Mouse (Mus musculus) mesoderm, embryonic 11.5 days (tissue): ENCODE data around the gene Ush2a.
A peak's percentile ranks its signal among the peaks of the same experiment; 100 is the strongest.

ENCODE experiments used
- DNase-seq: peaks from one replicate; pipeline ENCODE4 v3.0.0-alpha.2; 2012; ENCODE audit warnings: low read depth, low spot score

Gene Ush2a

DNA sequence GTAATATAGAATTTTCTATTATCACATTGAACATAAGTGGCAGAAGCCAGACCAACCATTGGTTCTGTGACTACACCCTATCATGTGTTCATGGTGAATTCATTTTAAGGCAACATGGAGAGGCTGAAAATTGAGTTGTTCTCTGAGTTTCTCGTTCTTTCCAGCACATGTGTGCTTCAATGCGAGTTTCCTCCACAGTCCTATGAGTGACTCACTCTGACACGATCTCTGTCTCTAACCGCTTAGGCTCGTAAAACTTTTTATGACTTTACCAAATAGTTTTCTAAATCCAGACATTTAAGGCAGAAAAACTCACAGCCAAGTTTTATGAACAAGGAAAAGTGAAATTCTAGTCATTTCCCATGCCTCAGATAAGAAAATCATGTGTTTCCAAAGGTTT, 597.9 kb downstream of the Ush2a start:
- DNase-seq, result no peak

DNA sequence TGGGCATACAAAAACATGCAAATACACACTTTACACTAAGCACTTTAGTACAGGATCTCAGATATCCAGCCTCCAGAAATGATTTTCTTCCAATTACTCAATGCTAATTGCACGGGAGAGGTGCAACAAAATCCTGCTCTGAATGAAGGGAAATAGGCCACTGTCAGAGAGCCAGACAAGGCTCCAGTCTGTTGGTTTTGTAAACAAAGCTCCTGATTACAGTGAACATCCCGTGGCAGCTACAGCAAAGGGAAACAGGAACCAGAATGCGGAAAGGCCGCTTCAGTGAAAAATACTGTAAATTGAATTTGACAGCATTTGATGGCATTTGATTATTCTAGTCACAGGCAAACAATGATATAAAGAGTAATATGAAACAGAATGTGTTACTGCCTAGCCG, 604.1 kb downstream of the Ush2a start:
- DNase-seq, result no peak

DNA sequence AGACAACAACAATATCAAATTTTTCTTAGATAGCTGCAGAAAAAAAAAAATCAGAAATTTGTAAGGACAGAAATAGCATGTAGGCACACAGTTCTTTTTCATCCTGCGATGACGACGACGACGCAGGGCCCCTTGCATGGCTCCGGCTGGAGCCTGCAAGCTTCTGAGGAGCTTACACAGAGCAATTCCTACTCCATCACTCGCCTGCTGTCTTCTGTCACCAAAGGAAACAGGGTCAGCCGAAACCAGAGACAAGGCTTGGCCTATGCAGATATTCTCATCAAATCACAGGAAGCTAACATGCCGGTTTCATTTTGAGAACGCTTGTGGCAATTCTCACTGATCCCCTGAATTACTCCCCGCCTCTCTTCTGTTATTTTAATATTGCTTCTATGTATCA, 604.7 kb downstream of the Ush2a start:
- no peak for DNase-seq

DNA sequence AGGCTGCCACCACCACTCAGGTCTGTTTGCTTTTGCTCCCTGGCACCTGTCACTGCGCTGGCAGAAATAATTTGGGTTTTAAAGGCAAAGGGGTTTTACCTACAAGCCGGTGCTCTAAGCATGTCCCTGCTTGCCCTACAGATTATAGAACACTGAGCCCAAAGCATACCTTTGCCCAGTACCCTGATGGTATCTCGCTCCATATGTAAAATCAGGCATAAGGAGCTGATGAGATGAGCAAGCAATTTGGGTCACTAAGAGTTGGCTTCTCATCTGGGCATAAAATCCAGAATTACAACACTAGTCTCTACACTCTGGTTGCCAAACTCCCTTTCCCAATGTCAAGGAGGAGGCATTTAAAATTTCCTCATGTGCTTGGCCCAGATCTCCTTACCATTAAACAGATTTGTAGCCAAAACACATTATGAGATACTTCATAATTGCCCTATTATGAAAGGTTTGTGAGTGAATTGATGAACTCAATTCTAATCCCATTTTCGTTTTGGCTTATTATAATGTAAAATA, 616.8 kb downstream of the Ush2a start:
- no peak for DNase-seq

DNA sequence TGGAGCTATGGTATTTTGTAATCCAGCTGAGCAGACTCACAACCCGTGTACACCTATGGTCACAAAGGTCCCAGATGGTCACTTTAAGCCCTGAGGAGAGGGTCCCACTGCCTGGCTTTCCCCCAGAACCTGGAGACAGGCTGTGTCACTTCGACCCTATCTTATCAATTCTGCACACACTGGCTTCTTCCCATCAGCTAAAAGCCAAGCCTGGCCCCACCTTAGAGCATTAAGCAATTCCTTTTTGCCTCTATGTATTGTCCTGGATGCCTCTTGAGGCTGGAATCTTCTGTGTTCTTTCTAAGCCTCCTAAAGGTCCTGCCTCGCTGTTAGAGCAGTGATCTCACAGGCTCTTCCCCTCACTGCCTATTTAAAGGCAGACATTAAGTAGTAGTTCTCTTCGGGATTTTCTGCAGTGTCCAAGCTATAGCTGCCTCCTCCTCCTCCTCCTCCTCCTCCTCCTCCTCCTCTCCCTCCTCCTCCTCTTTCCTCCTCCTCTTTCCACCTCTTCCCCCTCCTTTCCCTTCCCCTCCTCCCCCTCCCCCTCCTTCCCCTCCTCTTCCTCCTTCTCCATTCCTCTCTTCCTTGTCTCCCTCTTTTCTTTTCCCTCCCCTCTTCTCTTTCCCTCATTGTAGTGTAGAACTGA, 635.2 kb downstream of the Ush2a start:
- no peak for DNase-seq

DNA sequence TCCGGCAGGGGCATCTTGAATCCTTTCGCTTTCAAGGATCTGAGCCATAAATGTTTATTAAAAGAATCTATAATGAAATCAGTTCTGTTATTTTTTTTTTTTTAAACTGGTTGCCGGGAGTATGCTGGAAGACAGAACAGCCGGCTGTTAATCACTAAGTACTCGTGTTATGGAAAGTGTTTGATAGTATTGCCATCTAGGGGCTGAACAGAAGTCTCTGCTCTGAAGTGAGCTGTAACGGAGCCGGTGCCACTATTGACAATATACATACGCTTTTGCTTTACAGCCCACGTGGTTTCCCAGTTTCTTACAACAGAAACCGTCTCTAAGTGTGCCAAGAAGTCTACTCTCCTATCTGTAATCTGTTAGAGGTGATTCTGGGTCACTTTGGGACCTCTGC, 642.3 kb downstream of the Ush2a start:
- DNase-seq, result no peak

DNA sequence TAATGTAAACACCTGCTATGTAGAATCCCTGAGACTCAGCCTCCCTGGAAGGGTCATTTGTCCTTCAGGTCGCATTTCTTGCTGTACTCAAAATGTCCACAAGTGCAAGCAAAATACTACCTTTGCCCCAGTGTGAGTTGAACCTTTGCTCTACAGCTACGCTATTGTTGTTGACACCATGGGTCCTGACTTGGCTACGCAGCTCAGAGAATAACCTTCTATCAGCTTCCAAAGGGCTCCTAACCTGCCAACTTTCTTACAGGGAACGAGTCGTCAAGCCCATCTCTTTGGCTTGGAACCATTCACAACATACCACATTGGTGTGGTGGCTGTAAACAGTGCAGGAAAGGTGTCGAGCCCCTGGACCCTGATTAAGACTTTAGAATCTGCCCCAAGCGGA, 644.4 kb downstream of the Ush2a start:
- no peak for DNase-seq

DNA sequence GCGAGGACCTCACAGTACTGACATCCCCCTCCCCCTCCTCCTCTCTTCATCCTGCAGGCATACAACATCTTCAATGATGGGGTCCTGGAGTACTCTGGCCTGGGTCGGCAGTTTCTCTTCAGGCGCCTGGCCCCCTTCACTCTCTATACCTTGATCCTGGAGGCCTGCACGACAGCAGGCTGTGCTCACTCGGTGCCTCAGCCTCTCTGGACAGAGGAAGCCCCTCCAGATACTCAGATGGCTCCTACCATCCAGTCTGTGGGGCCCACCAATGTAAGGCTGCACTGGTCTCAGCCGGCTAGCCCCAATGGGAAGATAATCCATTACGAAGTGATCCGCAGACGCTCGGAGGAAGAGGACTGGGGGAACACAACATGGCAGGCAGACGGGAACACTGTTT, 648.8 kb downstream of the Ush2a start:
- DNase-seq, result no peak

DNA sequence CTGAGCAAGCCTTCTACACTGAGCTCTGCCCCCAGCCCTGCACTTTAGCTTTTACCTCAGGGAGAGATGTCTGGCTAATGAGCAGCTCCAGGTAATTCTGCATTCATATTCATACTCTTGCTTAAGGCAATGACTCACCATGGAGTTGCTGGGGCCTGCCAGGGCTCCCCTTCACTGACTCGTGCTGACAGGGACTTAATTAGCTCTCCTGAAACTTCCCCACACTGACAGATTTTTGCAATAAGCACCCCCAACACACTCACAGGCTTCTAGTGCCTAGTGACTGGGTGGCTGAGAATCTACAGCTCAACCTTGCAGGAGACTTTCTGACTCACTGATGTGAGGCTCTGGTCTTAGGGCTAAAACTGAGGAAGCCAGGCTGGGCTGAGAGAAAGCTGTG, 658.1 kb downstream of the Ush2a start:
- no peak for DNase-seq

DNA sequence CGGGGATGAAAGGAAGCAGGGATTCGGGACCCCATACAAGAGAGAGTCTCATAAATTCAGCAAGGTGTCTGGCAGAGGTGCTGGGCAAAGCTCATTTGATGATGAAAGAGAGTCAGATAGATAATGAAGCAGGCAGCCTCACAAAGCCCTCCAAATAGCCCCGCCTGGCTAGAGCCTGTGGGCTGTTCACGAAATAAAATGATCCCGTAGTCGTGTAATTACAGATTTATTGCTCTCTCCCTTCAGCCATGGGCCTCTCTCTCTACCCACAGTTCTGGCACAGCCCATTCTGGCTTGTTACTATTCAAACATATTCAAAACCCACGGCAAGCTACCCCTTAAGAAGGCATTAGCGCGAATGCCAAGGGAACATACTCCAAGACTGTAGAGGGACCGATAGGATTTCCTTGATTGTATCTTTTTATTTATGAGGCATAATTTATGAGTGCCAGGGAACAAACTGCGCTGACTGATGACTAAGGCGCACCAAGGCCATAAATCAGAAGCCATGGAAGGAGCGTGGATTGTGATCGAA, 675.5 kb downstream of the Ush2a start:
- peak; percentile 23 for DNase-seq

DNA sequence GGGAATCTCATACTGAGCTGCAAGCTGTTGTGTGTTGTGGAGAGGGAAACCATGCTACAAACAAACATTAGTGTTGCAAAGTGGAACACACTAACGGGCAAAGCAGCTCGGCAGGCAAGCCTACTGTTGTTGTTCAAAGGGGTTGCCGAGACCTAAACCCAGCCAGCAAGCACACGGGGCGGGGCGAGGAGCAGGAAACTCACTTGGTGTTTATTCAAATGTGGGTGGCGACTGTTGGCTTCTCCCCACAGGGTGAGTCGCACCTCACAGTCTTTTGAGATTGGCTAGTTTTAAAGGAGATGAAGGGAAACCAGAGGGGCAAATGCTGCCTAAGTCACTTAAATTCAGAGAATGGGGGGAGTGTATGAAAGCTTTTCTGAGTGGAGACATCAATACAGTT, 683.5 kb downstream of the Ush2a start:
- no peak for DNase-seq

DNA sequence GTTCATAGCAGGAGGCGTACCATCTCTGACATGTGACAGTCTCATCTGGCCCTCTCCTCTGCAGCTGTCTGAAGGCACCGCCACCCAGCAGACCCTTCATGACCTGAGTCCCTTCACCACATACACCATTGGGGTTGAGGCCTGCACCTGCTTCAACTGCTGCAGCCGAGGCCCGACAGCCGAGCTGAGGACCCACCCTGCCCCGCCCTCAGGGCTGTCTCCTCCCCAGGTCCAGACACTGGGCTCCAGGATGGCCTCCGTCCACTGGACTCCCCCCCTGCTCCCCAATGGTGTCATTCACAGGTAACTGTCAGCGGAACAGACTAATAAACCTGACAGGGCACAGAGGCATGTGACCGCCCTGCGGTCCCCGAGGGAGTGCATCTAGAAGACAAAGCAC, 685.0 kb downstream of the Ush2a start:
- DNase-seq, result no peak

DNA sequence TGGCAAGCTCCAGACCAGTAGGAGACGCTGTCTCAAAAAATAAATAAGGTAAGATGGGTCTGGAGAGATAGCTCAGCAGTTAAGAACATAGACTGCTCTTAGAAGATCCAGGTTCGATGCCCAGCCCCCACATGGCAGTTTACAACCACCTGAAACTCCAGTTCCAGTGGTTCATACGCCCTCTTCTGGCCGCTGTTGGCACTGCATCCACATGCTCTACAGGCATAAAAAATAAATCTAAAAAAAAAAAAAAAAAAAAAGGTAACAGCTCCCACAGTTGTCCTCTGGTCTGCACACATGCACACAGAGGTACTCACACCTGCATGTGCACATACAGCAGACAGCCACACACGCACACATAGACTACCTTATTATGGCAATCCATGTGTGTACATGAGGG, 686.0 kb downstream of the Ush2a start:
- DNase-seq, result peak; percentile 11

DNA sequence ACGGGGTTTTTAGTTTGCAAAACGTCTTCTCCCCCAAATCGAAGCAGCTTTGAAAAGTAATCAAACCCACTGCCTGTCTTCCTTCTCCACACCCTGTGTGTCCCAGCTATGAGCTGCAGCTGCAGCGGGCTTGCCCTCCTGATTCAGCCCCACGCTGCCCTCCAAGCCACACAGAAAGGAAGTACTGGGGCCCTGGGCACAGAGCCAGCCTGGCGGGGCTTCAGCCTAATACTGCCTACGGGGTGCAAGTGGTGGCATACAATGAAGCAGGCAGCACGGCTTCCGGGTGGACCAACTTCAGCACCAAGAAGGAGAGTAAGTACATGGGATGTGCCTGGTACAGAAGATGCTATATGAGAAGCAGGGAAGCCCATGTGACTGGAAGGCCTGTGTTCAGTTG, 686.5 kb downstream of the Ush2a start:
- DNase-seq, result no peak

DNA sequence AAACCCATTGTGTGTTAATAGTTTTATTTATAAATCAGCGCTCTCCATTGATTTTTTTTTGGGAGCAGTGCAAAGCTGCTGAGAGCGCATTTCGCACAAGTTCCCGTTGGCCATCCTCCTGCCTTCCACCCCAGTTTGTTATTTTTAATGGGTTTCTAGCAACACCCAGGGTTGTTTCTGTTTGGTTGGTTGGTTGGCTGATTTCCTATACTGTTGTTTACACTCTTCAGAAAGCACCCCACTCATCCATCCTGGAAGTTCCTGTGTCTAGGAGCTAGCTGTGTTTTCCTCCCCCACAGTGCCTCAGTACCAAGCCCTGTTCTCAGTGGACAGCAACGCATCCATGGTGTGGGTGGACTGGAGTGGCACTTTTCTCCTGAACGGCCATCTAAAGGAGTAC, 689.3 kb downstream of the Ush2a start:
- no peak for DNase-seq

DNA sequence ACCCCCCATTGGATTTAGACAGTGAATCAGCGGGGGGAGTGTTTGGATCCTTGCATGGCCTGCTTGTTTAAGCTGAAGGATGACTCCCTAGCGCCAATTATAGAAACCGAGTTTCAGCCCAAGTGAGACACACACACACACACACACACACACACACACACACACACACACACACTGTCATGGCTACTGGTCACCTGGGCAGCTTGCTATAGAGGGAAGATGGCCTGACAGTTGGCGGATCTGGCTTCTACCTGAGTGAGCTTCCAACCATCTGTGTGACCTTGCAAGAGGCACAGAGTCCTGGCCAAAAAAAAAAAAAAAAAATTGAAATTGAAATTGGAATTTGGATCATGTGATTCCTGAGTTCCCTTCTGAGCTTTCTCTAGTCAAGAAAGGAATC, 690.7 kb downstream of the Ush2a start:
- DNase-seq, result no peak

DNA sequence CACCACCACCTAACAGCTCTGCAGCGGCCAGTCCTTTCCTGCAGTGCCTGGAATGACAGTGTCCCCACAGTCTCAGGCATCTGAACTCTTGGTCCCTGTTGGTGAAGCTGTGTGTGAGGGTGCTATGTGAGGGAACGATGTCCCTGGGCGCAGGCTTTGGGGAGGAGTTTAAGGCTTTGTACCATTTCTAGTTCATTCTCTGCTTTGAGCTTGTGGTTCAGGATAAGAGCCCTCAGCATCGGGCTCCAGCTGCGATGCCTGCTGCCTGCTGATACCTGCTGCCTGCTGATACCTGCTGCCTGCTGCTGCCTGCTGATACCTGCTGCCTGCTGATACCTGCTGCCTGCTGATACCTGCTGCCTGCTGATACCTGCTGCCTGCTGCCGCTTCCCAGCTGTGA, 711.3 kb downstream of the Ush2a start:
- no peak for DNase-seq

DNA sequence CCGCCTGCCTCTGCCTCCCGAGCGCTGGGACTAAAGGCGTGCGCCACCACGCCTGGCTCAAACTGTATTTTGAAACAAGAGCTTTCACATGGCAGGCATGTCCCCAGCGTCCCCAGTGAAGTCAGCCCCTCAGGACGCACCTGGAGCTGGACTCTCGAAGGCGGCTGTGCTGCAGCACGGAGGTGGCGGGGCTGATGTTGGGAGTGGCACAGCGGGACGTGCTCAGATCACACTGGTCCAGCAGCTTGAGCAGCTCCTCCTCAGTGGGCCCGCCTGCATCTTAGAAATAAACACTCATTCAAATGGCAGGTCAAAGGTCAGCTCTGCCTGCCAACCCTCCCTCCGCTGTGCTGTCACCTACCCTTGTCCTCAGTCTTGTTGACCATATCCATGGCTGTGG, 712.1 kb downstream of the Ush2a start:
- DNase-seq, result no peak

DNA sequence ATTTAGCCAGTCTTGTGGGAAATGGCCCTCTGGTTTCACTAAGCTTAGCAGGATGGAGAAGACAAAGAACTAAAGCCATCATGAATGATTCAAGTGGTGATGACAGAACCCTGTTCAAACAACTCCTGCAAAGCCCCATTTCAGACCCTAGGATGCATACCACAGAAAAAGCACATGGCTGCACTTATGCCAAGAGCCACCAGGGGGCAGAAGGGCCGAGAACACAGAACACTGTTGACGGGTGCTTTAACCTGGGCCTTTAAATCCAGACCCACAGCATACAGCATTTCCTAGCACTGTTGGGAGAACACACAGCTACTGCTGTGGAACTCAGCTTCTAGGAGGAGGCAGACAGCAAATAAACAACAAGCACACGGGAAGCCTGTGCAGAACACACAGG, 718.2 kb downstream of the Ush2a start:
- DNase-seq, result peak; percentile 72

DNA sequence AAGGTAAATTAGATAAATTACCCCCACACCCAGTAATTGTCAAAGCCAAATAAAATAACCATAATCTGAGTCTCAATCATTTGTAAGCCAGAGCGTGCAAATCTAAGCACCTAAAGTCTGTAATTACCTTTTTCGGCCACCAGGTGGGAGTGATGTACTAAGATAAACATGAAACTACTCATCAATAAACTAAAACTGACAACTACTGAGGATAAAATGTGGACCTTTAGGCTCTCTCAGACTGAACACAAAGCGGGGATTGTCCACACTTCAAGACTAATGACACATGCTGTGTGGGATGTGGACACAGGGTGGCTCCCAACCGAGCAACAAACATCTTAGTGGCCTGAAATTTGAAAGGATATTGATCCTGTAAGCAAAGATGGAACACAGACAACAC, 731.4 kb downstream of the Ush2a start:
- peak; percentile 77 for DNase-seq

DNA sequence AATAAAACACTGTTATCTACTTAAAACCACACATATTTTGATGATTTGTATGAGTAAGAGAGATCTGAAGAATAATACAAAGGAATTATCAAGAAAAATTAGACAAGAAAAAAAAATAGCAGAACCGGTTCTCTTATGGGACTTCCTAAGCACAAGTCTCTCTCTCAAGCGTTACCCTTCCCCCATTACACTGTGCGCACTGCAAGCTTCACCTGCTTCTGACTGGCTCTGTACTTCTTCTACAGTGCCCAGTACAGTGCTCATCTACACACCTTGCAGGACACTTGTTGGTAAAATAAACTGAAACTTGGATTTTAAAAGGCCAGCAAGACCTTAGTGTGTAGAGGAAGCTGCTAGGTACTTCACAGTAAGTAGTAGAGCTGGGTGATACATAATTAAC, 736.1 kb downstream of the Ush2a start:
- no peak for DNase-seq

DNA sequence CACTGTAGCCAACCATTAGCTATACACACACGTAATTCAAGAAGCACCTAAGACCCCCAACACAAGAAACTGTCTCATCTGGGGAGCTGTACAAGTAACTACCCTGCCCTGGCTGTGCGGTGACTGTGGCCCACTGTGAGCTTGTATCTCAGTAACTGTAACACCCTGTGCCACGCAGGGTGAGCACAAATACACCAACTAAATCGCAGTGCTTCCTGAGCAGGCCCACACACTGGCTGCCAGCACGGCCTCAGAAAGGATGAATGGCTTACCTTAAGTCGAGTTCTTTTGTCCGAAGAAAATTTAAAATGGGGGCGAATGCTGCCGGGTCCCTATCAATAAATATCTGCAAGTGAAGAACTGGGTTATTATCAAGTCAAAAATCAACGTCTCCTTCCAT, 738.2 kb downstream of the Ush2a start:
- DNase-seq, result no peak

DNA sequence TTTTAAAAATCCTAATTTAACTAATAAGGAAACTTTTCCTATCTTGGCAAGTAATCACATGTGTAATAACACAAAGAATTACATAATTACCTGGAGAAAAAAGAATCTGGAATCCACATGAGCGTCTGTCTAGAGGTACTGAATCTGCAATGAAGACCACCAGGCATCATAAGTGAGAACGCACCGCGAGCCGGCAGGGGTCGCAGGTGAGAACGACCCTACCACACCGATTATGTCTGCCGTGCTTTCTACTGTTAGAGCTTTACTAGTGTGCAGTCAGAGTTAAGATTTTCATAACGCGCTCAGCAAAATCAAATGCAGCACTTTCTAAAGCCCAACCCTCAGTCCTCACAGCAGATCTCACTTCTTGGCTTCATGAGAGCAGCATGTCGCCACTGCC, 740.0 kb downstream of the Ush2a start:
- no peak for DNase-seq

DNA sequence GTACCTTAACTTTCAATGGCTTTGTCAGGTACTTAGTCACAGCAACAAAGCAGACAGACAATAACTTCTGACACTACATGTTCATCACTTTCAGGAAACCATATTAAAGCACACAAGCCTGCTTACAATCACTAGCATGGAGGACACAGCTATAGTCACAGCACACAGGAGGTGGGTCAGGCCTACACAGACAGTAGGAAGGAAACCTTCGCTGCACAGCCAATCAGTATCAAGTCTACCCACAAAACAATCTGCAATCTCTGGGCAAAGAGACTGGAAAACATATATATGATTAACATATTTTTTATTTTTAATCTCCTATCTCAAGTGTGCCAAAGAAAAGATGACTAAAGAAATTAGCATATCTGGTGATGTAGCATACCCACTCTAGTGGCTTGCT, 743.0 kb downstream of the Ush2a start:
- no peak for DNase-seq
